Mouse (Mus musculus) adrenal gland, adult 2 months (tissue): ENCODE results near the gene Lrrc7. TPM values are rescaled to one million over a fixed set of nuclear protein-coding genes. Genes with fewer than 3 reads are reported as not detected.

Experiments
- DNase-seq: peaks from one replicate; pipeline ENCODE4 v3.0.0; 2021
- polyA plus RNA-seq: library from polyadenylated mRNA; depleted of rRNA; stranded (reverse); fragments of >200 nt; gene quantifications from 2 replicates; pipeline ENCODE4 v1.2.3, GENCODE M21; 2012
- total RNA-seq, 2 experiments: library from RNA; stranded (reverse); gene quantifications; 2 replicates each; pipeline ENCODE4 v1.2.3; 2021

Lrrc7 gene
- total and polyA plus RNA-seq, 3 experiments = 0.17 TPM; not detected in 2

GRCm38 (mm10) chr3:158067916-158068315 lies 494.1 kb downstream of the Lrrc7 start:
- no peak for DNase-seq

- no peak for DNase-seq
Observed at GRCm38 (mm10) chr3:158065256-158065655, 496.8 kb downstream of the Lrrc7 start.

- DNase-seq = peak; percentile 17
Observed at GRCm38 (mm10) chr3:158061811-158062523, 500.1 kb downstream of the Lrrc7 start.

DNA sequence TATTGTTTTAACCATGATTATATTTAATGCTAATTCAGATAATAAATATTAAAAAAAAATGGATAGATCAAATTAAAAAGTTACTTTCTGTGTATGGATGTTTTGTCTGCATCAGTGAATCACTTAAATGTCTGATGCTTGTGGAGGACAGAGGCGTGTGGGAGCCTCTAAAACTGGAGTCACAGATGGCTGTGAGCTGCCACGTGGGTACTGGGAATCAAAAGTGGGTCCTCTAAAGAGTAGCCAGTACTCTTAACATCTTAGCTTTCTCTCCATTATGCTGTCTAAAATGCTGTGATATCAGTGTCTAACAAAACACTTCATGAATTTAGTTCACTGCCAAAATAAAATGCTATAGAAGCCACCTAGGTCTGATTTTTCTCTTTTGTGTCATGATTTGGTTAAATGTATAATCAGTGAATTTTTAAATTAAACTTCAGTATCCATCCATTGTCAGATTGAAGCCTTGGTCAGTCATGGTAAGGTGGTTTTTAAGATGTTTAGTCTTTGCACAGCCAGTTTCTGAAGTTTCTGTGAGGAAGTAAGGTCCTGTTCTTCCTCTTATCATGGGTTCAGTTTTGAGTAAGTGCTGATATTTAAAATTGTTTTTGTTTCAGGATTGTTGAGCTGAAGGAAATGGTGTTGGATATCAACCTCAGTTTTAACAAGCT lies 501.3 kb downstream of the Lrrc7 start:
- DNase-seq = no peak

DNA sequence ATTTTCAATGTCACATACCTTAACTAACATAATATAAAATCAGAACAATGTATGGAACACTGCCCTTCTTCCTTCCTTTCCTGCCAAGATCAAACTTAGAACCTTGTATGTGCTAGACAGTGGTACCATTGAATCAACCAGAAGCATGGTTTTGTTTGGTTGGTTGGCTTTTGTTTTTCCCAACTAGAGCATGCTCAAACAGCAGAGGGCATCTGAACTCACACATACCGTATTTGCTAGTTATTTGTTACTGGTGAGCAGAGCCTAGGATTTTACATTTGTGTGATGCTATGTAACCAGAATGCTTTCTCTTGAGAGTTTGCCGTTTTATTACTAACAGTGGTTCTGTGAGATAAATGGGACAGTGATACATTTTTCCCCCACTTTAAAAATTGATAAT lies 512.5 kb downstream of the Lrrc7 start:
- no peak for DNase-seq

DNA sequence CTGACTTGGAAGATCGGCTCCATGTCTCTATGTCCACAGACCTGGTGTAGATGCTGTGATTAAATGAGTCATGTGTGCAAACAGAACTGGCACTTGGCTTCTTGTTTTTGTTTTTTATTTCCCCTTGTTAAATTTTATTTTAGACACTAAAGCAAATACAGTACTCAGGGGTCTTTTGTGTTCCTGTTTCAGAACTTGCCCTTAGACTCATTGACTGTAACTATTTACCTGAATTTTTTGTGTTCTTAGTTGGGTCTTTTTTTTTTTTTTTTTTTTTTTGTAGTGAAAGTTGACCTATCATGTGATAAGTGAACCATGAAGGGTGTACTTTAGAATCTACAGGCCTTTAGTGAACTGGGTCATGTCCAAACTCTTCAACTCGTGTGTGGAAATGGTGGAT lies 521.3 kb downstream of the Lrrc7 start:
- DNase-seq = no peak

DNA sequence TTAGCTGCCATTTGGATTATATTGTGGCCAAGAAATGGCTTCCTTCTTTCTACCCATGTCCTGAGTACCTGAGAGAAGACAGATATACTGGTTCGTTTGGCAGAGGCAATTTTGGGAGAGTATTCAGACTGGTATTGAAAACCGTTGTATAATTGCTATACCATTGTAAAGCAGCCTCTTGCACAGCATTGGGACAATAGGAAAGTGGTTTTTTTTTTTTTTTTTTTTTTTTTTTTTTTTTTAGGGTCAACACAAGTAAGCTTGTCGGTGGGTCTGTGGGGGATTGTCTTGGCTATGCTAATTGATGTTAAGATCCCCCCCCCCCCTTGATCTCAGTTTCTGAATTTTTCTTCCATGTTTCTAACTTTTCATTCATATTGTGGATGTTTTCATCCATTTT lies 523.9 kb downstream of the Lrrc7 start:
- DNase-seq = no peak

GRCm38 (mm10) chr3:158036329-158036988 lies 525.6 kb downstream of the Lrrc7 start, which contains the start of the genes Srsf11 and Lrrc40:
Gene Srsf11, minus strand, starts transcription at chr3:158036639.
Gene Lrrc40, plus strand, starts transcription at chr3:158036662.
- DNase-seq = peak; percentile 96

DNA sequence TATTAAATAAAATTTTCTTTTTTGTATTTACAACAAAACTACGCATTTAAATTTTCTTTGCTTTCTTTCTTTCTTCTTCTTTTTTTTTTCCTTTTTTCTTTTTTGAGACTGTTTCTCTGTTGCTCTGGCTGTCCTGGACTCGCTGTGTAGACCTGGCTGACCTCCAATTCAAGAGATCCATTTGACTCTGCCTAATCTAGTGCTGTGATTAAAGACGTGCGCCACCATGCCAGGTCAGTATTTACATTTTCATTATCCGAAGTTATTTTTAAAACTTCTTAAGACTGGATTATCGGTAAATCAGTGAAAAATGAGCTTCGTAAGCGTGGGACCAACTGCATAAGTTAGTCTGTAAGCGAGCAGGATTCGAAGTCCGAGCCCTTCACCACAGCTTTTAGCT lies 526.2 kb downstream of the Lrrc7 start:
- no peak for DNase-seq
